Mouse (Mus musculus) ES-CJ7 (cell line): ENCODE measurements around the gene Sgms1.

Source experiments
- DNase-seq: peaks from one replicate; pipeline ENCODE4 v3.0.0; 2011; ENCODE audit warnings: low read depth, low spot score

Sgms1 gene

DNA sequence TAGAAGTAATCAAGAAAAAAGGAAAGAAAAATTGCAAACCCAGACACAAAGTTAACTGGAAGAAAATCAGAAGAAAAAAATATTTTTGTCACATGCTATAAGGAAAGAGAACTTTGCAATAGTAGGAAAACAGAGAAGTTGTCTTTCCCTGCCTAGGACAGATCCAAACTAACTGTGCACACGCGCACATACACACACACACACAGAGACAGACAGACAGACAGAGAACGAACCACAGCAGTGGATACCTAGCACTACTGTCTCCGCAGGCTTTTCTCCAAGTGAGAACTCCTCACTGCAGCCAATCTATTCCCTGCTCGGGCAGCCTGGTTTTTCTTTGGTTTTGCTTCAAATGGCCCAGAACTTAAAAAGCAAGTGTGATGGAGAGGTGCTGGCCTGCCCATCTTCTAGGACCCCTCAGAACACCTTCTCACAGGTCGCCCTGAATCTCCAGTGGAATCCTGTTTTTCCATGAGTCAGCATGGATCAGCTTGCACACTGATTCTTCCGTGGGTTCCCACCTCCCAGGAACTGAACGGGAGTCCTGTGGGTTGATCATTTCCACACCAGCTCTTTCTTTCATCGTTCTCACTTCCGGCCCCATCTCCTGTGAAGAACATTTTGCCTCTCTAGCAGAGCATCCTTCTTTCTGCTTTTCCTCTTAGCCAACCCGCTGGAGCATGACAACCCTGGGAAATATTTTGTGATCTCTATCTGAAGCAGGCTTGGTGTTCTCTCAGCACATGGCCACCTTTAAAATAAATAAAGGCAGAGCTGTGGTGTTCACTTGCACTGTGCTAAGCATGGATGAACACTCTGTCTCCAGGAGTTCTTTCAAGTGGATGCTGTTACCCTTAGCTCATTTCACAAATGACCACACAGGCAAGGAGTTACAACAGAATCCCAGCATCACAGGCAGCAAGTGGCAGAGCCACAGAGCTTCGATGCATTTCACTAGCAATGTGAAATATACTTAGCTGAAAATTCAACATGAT lies 96.4 kb downstream of the Sgms1 start:
- DNase-seq: no peak

DNA sequence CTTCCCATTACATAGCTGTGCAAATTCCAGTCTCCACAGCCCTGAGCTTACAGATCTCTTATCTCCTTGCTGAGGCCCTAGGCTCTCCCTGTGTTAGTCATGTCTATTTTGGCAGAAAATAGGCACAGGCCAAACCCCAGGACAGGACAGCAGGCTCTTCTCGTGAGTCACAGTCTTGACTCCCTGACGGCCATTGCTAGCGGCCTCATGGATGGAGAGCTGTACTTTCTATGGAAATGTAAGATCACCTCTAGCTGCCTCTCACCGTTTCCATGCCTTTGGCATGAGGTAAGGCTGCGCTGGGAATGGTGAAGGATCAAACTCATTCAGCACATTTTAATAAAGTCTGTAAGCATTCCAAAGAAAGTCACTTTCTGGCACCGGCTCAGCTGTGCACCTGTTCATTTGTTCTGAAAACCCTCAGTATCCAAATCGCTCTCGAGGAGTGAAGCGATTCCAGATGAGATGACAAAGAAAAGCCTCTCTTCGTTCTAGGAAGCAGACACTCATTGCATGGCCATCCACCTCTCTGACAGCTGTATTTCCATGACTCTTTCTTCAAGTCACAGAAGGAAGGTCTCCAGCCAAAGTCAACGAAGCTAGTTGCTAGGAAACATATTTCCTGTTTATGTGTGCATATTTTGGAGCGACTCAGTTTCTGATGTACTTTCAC lies 97.3 kb downstream of the Sgms1 start:
- no peak for DNase-seq

DNA sequence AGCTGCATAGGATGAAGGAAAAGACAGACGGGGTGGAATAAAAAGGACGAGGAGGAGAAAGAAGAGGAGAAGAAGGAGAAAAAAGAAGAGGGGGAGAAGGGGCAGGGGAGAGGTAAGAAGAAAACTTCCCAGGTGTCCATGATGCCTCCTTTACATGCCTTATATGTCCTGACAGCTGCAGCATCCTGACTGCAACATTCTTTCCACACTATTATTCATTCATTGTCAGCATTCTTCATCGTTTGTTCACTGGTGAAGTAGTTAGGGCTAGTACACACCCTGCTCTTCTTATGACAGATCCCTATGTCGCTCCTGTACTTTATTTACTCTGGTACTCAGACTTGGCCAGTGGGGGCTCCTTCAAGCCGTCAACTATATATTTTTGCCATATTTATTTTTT lies 98.4 kb downstream of the Sgms1 start:
- DNase-seq: no peak

DNA sequence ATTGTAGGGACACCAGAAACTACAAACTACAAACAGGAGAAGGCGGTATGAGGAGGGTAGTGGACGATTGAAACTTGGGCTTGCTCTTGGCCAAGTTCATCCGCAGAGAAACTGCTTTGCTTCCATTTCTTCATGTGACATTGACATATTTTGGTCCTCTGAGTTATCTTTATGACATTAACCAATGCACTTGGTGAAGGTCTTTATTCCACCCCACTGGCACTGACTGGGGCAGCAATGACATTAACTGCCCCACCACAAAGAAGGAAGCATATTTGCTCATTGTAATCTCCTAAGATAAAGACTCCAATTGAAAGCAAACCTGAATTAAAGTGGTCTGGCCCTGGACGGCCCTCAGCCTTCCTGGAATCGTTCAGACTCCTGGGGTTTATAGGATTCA lies 100.6 kb downstream of the Sgms1 start:
- DNase-seq: no peak

DNA sequence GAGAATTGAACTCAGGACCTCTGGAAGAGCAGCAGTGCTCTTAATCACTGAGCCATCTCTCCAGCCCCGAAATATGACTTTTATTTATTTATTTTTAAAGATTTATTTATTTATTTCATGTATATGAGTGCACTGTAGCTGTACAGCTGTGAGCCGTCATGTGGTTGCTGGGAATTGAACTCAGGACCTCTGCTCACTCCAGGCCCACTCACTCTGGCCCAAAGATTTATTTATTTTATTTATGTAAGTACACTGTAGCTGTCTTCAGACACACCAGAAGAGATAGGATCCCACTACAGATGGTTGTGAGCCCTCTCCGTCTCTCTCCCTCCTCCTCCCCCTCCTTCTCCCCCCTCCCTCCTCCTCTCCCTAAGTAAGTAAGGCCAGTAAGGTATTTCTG lies 101.7 kb downstream of the Sgms1 start:
- no peak for DNase-seq

DNA sequence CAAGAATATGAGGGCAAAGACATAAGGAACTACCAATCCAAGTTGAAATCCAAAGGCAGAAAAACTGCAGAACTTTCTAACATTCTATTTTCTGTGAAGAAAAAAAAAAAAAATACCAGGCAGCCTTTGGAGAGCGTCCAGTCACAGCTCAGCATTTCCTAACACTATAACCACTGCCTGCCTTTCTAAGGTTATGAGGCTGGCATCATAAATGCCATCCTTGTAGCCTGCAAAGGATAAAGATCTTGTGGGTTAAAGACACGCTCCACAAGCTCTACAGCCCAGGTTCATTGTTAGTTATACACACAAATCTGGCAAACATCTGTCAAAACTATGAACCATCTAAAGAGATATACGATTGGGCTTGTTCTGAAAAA lies 104.1 kb downstream of the Sgms1 start:
- no peak for DNase-seq

DNA sequence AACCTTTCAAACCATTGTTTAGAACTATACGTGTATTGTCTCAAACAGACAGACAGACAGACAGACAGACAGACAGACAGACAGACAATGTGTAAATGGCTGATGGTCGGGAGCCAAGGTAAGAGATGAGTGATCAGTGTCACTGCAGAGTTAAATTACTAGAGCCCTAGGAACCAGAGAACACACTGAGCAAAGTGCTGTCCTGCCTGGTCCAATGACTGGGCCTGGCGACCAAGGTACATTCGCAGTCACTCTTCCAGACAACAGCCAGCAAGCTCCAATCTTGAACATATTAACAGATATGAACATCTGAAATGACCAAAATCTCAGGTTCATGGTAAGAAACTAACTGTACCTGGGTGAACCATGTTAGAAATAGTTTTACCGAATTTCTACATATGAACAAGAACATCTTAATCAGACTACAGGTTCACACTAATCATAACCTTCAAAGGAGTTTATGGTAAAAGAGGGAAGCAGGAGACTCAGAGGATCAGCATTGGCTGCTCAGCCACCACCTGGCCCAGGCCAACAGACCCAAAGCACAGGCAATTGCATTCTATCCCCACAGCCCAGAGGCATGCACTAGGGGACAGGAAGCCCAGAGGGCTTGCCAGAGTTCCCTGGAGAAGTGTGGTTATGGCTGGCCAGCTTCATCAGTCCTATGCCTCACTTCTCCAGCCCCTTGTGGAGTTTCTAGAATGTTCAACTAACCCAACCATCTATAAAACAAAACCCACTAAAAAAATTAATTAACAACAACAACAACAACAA lies 104.6 kb downstream of the Sgms1 start:
- DNase-seq: no peak

DNA sequence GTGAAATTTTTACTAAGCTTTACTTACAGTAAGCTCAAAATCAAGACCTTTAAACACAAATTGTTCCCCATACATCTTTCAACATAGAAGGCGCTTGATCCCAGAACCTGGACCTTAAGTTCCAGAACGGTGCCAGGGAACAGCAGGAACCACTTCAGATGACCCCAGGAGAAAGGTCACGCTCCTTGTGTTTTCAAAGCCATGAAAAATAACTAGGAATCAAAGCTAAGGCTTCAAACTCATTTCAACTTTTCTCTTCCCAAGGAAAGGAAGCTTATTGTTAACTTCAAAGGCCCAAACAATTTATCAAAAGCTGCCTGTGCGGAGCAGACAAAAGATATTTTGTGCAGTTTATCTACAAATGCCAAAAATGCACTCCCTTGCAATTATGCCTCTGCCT lies 107.6 kb downstream of the Sgms1 start:
- DNase-seq: no peak

DNA sequence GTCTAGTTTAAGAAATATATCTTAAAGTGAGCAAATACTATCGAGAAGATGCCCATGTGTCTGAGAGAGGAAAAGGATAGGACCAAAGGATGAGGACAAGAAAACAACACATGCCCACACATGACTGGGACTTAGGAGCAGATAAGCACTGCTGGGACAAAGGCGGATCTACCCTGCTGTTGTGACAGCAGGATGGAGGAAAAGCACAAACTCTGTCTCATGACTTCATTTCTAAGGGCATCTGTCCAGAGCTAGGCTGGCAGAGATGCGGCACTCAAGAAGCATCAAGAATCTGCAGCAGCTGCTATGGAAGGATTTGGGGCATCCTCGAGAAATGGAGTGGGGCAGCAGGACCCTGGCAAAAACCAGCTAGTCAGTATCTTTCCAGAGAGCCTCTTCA lies 109.1 kb downstream of the Sgms1 start:
- DNase-seq: no peak

DNA sequence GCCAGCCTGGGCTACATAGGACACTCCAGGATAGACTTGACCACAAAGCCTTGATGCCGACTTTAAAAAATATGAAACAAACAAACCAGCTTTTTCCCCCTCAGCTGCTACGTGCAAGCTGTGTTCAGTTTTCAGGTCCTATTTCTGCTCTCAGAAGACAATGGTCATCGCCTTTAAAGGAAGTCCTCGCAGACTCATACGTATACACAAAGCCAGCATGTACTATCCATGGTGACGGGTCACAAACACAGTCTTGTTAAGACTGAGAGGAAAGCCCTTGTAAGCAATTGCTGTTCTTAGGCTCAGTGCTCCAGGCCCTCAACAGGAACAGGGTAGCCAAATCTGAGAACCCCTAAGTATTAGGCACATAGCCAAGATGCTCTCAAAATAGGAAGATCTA lies 110.1 kb downstream of the Sgms1 start:
- no peak for DNase-seq

DNA sequence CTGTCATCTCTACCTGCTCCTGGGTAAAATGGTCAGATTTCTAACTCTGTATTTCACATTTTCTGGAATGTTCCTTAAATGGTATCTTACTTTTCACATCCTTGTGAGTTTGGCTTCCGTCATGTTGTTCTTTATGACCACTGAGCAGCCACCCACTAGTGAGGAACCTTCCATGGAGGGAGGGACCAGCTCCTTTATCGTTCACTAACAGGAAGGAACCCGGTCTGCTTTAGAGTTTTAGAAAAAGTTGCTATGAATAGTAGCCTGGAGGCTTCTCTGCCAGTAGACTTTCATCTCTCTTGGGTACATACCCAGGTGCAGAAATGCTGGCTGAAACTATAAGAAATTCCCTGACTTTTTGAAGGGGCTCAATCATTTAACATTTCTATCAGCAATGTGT lies 111.6 kb downstream of the Sgms1 start:
- DNase-seq: no peak

DNA sequence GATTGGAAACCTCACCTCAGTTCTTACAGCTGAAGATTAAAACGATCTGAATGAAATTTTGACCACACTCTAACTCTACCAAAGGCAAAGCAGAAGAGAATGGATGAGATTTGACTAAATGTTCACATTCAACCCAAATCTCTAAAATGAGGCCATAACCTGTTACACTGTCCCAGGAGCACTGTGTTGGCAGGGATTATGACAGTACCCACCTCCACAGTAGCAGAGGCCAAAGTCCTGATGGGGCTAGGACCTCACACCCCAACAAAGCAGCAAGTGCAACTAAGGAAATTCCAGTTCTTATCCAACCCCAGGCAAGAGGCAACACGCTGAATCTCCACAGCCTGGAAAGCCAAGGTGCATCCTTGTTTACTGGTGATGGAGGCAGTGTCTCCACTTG lies 112.2 kb downstream of the Sgms1 start:
- DNase-seq: no peak

DNA sequence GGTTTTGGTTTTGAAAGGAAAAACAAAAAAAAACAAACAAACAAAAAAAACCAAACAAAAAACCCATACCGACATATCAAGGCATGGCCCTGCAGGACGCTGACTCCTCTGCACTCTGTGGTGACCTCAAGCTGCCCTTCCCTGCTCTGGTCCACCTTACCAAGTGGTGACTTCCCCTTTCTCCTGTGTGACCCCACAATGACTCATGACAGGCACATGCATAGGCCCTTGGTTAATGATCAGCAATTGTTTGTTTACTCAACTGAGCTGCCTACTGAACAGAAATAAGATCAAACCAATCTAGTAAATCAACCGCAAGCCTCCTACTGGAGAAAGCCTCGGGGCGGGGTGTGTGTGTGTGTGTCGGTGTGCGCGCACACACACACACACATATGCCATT lies 112.7 kb downstream of the Sgms1 start:
- DNase-seq: no peak

DNA sequence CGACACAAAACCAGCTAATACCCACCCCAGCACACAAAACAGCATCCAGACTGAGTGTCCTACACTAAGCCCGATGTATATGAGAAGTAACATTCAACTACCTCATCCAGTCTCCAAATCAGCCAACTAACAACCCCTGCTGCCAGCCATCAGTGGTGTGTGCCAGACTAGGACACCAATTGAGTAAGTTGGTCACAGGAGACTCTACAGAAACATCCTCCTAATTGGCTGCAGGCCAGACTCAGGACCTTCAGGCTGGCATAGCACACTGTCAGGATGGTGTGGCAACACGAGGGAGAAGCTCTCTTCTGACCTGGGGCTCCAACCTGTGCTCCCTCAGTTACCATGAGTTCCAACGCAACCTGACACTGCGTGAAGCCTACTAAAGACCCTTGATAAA lies 113.3 kb downstream of the Sgms1 start:
- no peak for DNase-seq

DNA sequence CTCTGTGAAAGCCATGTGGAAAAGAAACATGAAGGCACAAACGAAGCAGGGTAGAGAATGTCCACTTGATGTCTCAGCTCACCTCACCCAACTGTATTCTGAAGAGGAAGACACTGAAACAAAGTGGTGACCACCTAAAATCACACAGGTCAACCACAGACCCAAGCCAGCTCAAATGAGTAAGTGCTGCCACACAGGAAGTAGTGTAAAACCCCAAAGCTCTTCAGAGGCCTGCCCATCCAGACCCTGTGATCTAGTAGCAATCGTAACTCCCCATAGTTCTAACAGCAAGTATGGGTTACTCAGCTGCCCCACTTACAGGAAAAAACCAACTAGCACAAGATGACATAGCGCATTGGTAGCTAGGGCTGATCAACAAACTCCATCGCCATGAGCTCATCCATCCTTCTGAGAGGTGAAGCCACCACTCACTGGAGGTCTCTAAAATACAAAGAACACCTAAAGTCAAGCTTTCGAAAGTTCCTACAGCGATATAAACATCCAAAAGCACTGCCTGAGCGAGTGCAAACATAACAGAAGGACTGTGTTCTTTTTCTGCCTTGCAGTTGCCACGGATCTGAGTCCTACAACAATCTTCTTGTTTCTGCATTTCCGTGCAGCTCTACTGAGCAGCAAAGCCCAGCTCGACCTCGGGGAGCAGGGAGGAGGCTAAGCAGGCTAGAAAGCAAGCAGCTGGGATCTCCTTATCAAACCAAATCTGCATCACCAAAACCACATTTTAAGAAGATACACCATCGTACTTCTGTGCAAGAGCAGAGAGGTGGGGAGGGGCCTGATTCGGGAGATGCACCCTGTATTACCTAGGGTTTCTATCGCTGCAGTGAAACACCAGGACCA lies 114.2 kb downstream of the Sgms1 start:
- DNase-seq: no peak

DNA sequence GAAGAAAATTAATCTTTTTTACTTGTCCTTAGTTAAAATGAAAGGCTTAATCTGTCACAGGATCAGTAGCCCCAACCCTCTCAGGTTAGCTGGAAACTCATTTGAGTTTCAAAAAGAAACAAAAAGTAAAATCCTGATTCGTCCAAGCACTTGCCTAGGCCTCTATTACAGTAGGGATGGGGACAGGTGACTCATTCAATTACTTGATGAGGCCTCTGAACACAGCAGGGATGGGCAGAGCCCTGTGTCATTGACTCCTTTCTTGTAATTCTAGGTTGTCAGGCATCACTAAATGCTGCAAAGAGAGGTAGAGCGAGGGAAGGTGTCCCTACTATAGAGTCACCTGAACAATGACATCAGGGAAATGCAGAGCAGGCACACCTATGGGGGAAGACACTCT lies 115.4 kb downstream of the Sgms1 start:
- DNase-seq: no peak

DNA sequence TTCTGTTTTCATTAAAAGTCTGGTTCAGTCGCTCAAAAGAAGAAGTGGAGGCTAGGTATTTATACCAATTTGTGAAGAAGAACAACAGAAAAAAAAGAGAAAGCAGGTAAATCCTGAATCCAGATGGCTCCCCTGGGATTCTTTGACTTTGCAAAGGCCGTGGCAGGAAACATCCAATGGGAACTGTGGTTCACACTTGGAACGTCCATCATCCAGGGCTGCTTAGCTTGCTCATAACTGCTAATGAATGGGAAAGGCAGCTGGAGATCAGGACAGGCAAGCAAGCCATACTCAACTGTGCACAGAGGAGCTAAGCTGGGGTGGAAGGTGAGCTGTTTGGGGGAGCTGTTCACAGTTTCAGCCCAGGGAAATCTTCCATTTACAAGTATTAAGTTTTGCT lies 115.8 kb downstream of the Sgms1 start:
- DNase-seq: no peak

DNA sequence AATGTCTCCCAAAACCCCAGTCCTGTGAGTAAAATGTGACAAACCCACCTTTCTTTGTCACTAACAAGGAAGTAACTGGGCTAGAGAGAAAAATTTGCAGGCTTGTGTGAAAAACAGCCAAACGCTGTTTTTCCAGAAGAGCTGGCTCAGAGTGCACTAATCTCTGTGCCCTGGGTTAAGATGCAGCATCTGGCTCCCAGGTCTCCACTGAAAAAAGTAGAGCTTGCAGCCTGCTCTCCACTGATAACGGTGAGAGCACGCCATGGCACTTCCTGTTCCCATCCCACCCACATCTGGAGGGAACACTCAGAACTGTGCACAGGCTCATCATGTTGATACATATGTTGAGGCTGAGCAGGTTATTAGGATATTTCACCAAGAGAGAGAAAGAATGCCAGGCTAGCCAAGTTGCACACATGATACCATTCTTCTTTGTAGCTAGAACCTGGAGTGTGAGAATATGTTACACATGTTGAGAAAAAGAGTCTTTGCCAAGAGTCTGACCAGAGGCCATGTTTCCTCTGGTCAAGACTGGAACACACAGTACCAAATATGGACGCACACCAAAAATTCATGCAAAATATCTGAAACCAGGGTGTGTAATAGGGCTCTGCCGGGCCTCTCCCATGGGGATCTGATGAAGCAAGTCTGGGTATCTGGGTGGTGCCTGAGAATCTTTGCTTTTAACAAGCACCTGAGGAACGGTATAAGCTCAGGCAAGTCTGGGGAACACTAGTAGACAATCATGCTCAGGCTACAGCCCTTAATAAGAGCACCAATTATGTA lies 116.8 kb downstream of the Sgms1 start:
- no peak for DNase-seq

DNA sequence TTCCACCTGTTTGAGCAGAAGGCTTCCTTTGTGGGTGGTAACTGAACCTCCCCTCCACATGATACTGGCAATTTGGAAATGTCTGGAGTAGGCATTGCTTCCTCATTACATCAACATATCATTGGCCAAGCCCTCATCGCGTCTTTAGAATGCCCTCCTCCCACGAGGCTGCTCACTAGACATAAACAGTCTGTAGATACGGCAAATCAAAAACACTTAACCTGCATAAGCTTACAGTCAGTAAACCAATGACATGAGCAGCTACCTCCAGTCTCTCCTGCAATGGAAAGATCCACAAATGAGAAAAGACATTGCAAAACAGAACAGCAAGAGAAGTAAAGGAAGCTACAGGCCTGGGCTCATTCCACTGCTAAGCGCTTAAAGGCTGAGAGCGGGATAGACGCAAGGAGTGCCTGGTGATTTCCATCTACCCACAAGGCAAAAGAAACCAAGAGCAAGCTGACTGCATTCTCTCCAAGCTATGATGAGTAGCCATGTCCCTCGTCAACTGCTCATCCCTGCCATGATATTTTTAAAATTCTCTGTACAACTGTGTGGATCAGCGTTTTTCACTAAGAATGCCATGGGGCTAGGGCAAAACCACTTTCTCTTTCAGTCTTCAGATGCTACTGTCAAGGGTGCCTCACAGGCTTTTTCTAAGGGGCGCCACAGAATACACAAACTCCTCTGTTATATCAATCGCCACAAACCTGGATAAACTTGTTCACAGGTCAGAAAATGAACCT lies 117.9 kb downstream of the Sgms1 start:
- DNase-seq: peak; percentile 57

DNA sequence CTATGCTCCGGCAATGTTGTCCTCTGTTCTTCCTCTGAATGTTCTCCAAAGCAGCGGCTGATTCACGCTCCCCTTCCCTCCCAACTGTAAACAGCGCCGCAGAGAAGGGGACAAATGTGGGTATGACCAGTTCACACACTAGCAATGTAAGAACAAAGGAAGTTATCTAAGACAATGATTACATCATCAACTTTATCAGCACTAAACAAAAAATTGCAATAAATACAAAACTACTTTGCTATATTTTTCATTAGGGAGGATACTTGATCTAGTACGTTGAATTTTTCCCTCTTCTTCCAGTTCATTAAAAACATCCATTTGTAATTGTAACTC lies 119.7 kb downstream of the Sgms1 start:
- no peak for DNase-seq
